Mouse (Mus musculus): ENCODE data around the gene Cdc42ep4.

Gene Cdc42ep4

GRCm38 (mm10) chr11:113749749-113750351 is 1.8 kb downstream of the Cdc42ep4 start:
- DNase-seq (ENCODE audit: low spot score in 2 of 2), result peak; percentile 54 to 55

DNA sequence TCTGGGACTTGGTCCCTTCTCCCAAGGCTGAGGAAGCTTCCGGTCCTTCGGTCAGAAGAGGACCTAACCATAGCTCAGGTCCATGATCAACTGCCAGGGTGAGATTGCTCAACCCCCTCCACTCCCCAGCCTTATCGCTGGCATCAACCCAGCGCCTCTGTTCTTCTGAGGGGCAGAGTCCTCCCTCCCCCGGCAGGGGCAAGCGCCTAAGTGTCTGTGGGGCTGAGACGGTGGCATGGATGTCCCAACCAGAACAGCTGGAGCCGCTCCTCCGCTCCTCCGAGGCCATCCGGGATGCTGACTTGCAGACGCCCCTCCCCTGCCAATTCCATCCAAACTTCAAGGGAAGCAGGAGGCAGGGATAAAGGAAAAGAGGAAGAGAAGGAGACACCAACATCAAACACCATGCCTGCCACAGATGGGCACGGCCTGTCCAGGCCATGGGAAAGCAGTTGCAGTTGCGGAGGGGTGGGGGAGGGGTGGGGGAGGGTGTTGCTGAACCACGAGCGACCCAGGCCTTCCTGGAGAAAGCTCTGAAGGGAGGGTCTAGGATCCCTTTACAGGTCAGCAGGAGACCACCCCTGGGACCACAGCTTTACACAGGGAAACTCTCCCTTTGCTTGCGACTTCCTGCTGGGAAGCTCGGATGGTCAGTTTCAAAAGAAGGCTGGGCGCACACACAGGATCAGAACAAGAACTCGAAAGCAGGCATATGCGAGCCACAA is 2.7 kb downstream of the Cdc42ep4 start:
- DNase-seq (ENCODE audit: low spot score in 2 of 2), result peak; percentile 48 to 49

DNA sequence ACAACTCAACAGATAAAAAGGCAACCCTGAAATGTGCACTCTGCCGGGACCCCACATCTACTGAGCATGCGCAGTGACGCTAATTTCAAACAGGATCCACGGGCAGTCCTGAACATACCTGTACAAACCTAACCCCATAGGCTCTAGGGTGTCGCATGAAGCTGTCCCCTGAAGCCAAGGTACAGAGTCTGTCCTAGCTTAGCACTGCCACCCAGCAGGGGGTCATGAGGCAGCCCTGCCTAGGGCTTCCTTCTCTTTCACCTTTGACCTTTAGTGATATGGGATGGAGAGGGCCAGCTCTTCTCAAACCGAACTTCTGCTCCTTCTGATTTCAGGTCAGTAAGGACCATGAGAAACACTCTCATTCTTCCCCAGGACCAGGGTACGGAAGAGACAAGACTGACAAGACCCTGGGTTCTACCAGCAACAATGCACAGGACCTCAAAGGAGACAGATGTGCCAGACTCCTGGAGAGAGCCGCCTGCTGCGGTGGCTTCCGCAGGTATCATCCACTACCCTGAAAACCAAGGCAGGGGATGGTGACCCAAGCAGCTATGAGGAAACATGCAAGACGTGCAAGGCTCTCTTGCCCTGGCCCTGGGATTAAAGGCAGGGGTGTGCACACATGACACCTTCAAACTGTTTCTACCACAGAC is 3.8 kb downstream of the Cdc42ep4 start:
- DNase-seq (ENCODE audit: low spot score in 2 of 2), result no peak

- DNase-seq (ENCODE audit: low spot score in 2 of 2), result peak; percentile 25 to 45
Measured at GRCm38 (mm10) chr11:113747056-113747455, 4.6 kb downstream of the Cdc42ep4 start.

GRCm38 (mm10) chr11:113745961-113746360 is 5.7 kb downstream of the Cdc42ep4 start:
- no peak for DNase-seq (ENCODE audit: low spot score in 2 of 2)

DNA sequence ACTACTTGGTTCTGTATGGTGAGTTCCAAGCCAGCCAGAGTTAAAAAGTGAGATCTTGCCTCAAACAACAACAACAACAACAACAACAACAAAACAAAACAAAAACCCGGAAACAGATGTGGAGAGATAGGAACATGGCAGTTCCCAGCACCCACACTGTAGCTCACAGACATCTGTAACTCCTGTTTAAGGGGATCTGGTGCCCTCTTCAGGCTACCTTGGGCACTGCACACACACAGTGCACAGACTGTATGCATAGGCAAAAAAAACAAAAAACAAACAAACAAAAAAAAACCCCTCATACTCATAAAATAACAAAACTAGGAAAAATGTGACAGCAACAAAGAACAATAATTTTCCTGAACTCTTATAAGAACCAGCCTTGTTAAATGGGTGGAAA is 8.7 kb downstream of the Cdc42ep4 start:
- DNase-seq (ENCODE audit: low spot score in 2 of 2), result peak in 1 of 2 experiments; percentile 36

DNA sequence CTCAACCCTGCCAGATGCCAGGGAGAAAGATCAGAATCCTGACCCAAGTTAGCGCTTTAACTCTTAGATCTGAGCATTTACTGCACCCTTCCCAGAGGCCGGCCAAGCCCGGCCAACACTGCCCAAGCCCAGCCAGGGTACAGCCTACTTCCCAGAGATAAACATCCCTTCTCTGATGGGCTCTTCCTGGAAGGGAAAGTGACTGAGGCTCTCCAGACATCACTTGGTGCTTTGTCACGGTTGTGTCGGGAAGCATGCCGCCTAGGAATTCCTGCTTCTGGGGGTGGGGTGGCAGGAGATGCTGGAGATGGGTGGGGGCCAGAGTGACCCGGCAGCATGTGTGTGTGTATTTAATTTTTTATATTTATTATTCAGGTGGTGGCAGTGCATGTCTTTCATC is 11.6 kb downstream of the Cdc42ep4 start:
- no peak for DNase-seq (ENCODE audit: low spot score in 2 of 2)

DNA sequence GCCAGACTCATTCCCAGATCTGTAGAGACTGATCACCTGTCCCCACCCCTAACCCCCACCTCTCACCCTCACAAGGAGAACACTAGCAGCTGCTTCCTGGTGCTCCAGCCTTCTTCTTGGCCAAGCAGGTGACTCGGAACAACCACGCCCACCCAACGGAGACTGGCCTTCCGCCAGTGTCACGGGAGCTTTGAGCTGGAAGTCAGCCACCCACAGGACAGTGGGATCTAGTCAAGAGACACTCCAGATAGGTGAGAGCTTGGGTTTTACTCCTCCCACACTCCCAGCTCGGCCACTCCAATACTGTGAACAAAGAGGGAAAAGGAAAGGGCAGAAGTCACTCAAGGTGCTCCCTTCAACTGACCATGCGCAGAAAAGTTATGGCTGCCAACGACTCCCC is 12.5 kb downstream of the Cdc42ep4 start:
- no peak for DNase-seq (ENCODE audit: low spot score in 2 of 2)

DNA sequence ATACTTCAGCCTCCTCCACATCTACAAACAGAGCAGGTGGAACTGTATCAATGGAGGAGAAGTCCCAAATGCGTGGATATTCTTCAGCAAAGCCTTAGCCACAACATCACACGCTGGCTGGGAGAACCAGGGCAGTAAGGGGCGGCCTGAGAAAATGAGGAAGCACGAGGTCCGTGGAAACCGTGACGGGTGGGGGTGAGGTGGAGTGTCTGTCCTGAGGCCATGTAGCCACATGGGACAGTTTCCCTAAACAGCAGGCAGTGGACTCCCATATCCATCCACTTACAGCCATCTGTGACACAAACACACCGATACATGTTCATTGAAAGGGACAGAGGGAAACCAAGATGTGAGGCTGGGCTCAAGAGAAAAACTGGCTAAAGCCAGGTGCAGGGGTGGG is 13.8 kb downstream of the Cdc42ep4 start:
- DNase-seq (ENCODE audit: low spot score in 2 of 2), result peak in 1 of 2 experiments; percentile 34

- no peak for DNase-seq (ENCODE audit: low spot score in 2 of 2)
Measured at GRCm38 (mm10) chr11:113737553-113737854, 14.2 kb downstream of the Cdc42ep4 start.

- no peak for DNase-seq (ENCODE audit: low spot score in 2 of 2)
Measured at GRCm38 (mm10) chr11:113736848-113737552, 14.7 kb downstream of the Cdc42ep4 start.

- no peak for DNase-seq (ENCODE audit: low spot score in 2 of 2)
Measured at GRCm38 (mm10) chr11:113735151-113735550, 16.5 kb downstream of the Cdc42ep4 start.

DNA sequence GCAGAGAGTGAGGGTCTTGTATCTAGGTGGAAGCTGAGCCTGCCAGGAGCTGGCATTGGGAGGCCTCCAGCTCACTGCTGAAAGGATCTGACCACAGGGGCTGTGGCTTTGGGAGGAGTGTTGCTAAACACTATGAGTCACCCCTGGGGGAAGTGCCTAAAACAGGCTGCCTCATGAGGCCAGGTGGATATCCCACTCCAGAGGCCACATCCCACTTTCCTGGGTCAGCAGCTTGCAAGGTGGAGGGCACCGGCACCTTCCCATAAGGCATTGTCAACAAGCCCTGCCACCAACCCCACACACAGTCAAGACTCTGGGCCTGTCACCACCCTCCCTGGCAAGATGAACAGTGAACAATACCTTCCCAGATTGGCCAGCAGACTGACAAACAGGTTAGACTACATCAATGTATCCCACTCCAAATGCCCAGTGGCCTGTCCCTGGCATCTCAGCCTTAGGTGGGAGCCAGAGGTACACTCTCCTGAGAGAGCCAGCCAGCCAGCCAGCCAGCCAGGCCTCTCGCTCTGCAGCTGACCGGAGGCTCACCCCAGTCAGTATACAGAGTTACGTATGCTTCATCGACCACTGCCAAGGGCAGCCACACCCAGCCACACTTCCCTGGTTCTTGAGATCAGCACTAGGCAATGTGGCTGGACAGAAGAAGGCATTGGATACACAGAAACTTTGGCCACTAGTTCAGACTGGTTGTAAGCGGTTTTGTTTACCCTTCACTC is 17.9 kb downstream of the Cdc42ep4 start:
- no peak for DNase-seq (ENCODE audit: low spot score in 2 of 2)

DNA sequence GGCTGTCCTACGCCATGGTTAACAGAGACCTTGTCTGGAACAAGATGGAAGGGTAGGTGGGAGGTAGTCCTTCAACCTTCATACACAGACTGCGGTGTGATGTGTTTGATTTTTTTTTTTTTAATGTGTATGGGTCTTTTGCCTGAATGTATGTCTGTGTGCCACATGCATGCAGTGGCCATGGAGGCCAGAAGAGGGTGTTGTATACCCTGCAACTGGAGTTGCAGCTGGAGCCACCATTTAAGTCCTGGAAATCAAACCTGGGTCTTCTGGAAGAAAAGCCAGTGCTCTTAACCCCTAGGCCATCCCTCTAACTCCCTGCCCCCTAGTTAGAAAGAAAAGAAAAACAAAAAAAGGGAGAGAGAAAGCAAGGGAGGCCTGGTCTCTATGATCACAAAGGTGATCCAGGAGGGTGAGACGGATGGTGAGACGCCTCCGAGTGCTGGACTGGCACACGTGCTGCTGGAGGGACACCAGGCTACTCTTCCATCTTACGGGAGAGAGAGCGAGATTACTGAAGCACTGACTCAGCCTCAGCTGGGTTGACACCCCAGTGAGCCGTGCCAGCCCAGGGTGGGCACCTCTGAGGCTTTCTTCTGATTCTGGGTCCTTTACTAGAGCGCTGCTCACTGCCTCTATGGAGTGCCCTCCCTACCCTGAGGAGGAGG is 19.6 kb downstream of the Cdc42ep4 start:
- DNase-seq (ENCODE audit: low spot score in 2 of 2), result no peak

DNA sequence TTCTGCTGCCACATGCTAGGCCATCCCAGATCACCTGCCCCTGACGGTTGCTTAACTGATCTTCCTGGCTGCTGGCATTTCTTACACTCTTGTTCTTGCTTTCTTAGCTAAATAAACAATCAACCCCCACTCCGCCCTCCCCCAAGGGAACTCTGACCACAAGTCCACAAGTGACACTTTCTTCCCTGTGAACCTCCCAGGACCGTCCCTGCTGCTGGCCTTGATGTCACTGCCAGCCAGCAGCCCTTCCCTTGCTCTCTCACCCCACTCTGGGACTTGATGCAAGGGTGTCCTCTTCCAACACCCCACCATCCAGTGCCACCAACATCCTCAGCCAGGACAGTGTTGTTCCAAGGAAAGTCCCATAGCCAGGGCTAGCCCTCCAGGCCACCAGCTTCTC is 20.8 kb downstream of the Cdc42ep4 start:
- no peak for DNase-seq (ENCODE audit: low spot score in 2 of 2)

DNA sequence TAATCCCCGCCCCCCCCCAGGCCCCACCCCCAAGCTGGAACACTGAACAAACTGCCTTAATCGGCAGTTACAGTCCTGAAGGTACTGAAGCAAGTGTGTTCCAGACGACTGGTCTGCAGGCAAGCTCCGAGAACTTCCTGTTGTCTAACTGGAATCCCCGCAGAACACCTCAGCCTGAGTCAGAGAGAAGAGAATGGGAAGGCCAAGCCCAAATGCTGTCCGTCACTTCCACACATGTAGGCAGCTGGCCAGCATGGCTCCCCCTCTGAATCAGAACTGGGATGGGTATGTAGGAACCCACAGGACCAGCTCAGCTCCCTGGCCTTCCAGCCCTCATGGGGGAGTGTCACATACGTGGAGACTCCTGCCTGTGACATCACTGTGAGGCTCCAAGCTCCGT is 21.8 kb downstream of the Cdc42ep4 start:
- no peak for DNase-seq (ENCODE audit: low spot score in 2 of 2)

DNA sequence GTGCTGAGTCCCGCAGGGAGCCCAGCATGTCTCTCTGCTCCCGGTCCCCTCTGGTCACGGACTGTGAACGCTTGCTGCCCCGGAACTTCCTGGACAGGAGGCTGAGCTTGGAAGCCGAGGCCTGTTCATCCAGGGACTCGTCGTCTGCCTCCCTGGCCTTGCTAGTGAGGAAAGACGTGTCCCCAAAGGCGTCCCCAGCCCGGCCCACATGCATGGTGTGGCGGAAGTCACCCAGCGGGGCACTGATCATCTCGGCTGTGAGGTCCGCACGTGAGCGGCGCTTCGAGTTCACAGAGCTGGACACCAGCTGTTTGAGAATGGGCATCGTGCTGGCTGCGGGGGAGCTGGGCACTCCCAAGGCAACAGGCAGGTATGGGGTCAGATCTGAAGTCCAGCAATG is 22.4 kb downstream of the Cdc42ep4 start:
- no peak for DNase-seq (ENCODE audit: low spot score in 2 of 2)

- no peak for DNase-seq (ENCODE audit: low spot score in 2 of 2)
Measured at GRCm38 (mm10) chr11:113727992-113728391, 23.7 kb downstream of the Cdc42ep4 start.

DNA sequence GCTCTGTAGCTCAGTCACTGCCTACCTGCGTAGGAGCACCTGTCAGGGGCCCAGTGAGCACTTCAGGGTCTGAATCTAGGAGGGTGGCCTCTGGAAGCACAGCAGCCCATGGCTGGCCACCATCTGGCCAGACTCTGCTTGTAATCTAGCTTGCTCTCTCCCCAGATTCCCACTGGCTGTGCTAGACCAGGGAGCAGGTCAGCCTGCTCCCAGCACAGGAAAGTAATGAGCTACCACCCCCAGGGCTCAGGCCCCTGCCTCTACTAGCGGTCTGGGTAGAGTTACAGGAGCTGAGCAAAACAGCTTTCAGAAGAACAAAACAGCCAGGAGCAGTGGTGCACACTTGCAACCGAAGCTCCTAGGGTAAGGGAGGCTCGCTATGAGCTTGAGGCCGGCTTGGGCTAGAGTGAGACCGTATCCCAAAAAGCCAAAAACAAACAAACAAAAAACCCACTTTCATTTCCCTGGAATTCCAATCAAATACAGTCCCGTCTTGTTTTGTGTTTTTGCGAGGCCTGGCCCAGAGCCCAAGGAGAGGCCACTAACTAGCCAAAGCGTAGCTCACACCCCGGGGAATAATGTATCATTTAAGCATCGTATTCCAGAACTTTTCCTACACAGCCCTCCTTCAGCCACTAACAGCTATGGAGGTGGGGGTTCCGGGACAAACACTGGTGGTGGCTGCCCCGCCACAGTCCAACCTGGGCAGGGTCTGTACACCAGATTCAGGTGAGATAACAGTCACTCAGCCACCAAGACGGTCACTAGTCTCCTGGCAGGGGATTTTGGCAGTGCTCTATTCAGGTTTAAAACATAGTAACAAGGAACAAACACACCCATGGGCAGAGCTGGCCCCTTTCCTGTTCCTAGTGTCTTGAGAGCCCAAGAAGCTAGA is 24.4 kb downstream of the Cdc42ep4 start:
- DNase-seq (ENCODE audit: low spot score in 2 of 2), result no peak

Measured in spleen, postnatal 10 days (tissue).